In genomic region chr5:131898048-131898638, GRCm38 (mm10) we compare ENCODE assay signal across 16 mouse cellular contexts.
DNase-seq lines count a peak whose midpoint lies in the region; ATAC-seq lines count a peak whose summit lies in the region.
"Had no signal": no experiment of that assay in that cellular context is flagged by ENCODE, and none has a peak within 500 bp of the region (broad histone marks: within the 10 kb centered on the region; RNA-seq: fewer than 3 reads in every experiment).

No protein-coding gene starts in this region.

- no peak overlapping the region for H3K9ac ChIP-seq in midbrain, embryonic 11.5 days (ENCODE audit: low read length)
- H3K9ac ChIP-seq: heart, embryonic 12.5 days had no signal

- H3K4me3 ChIP-seq in midbrain, embryonic 11.5 days (ENCODE audit: low read depth, low read length): no peak overlapping the region
- H3K4me3 ChIP-seq: heart, embryonic 12.5 days had no signal

- no peaks in the 10 kb centered on the region for H3K27me3 ChIP-seq in midbrain, embryonic 11.5 days (ENCODE audit: control insufficient read depth, insufficient read depth, low read length)
- H3K27me3 ChIP-seq: heart, embryonic 12.5 days had no signal

- no peaks in the 10 kb centered on the region for H3K4me1 ChIP-seq in midbrain, embryonic 11.5 days (ENCODE audit: control insufficient read depth, insufficient read depth, low read length)

- no peak for ATAC-seq in midbrain, embryonic 11.5 days (ENCODE audit: low FRiP score)
- ATAC-seq in megakaryocyte progenitor cell, adult 5-6 weeks (replicated peaks; ENCODE audit: poor library complexity): no peak
- ATAC-seq: hindbrain, embryonic 16.5 days; midbrain, embryonic 16.5 days had no signal

- no peak overlapping the region for H3K27ac ChIP-seq in midbrain, embryonic 11.5 days (ENCODE audit: low read depth, low read length)
- H3K27ac ChIP-seq: macrophage had no signal

- H3K36me3 ChIP-seq in midbrain, embryonic 11.5 days (ENCODE audit: control insufficient read depth, insufficient read depth, low read length): no peaks in the 10 kb centered on the region
- H3K36me3 ChIP-seq: heart, embryonic 12.5 days had no signal

- H3K9me3 ChIP-seq in midbrain, embryonic 11.5 days (ENCODE audit: control insufficient read depth, low read length): no peaks in the 10 kb centered on the region
- H3K9me3 ChIP-seq: heart, embryonic 12.5 days had no signal

- H3K4me2 ChIP-seq in midbrain, embryonic 11.5 days: no peak overlapping the region
- H3K4me2 ChIP-seq: heart, embryonic 12.5 days had no signal

- 28% methylated on average over 4 of the region's 4 CpGs for WGBS in large intestine, adult 2 months
- 83% methylated on average over 4 of the region's 4 CpGs for WGBS in midbrain, embryonic 11.5 days

- peak; percentile 22 for DNase-seq in urinary bladder, postnatal 14 days (ENCODE audit: low spot score)
- no peak for DNase-seq in urinary bladder, postnatal 10 days (ENCODE audit: low spot score)
- DNase-seq in large intestine, adult 2 months (ENCODE audit: low read depth, low spot score): peak; percentile 67
- peak; percentile 12 for DNase-seq in lung, postnatal 14 days
- DNase-seq in B cell, adult 2 months: no peak
- no peak for DNase-seq in midbrain, embryonic 11.5 days (ENCODE audit: low spot score, missing footprints)
- DNase-seq: cerebellum, adult 18-20 months; gastrocnemius, postnatal 25 days; heart, postnatal 36 days; kidney, postnatal 10 days; liver had no signal

Comparison
In these comparisons a context has a peak if more than half of its experiments do, and no peak if none do; other contexts are left out.
1. DNase-seq: peak in urinary bladder, postnatal 14 days (single experiment), large intestine, adult 2 months (single experiment) and lung, postnatal 14 days (single experiment); none in urinary bladder, postnatal 10 days (single experiment), B cell, adult 2 months (0 of 2) and midbrain, embryonic 11.5 days (single experiment).